Mouse (Mus musculus): ENCODE data around the gene Ghrhr. TPM values are rescaled to one million over a fixed set of nuclear protein-coding genes. Genes with fewer than 3 reads are reported as not detected.

The Ghrhr gene
- total and polyA plus RNA-seq, 2 experiments from 2014 or later: not detected

- DNase-seq: no peak
- no peak for TF ChIP-seq CTCF (IDR thresholded peaks at IDR 0.05; ENCODE audit: low read depth)
These were observed 31.6 kb upstream of the Ghrhr start for GRCm38 (mm10) chr6:55344291-55345016.

GRCm38 (mm10) chr6:55345264-55345663 is 30.8 kb upstream of the Ghrhr start:
- H3K4me2 ChIP-seq (ENCODE audit: low read depth): no peak overlapping the region
- no peak overlapping the region for H3K9ac ChIP-seq
- TF ChIP-seq CTCF (IDR thresholded peaks at IDR 0.05; ENCODE audit: low read depth): no peak
- H3K27ac ChIP-seq (ENCODE audit: low read depth, low read length): no peak overlapping the region
- ATAC-seq (no peak), DNase-seq (no peak)
- H3K9me3 ChIP-seq (ENCODE audit: low read length): no peaks in the 10 kb centered on the region
- WGBS: 91% methylated on average over 10 of the region's 10 CpGs
- H3K27me3 ChIP-seq (ENCODE audit: insufficient read depth, low read length): no peaks in the 10 kb centered on the region
- H3K36me3 ChIP-seq (ENCODE audit: insufficient read depth): no peaks in the 10 kb centered on the region
- H3K4me1 ChIP-seq (ENCODE audit: insufficient read depth): no peaks in the 10 kb centered on the region
- no peak overlapping the region for H3K4me3 ChIP-seq (ENCODE audit: low read depth, low read length)

More at GRCm38 (mm10) chr6:55344291-55345016, 31.6 kb upstream of the Ghrhr start:
- ATAC-seq: no peak
- Histone ChIP-seq H3K36me3 (ENCODE audit: insufficient read depth) (no peaks in the 10 kb centered on the region), H3K27me3 (ENCODE audit: insufficient read depth, low read length) (no peaks in the 10 kb centered on the region; the same call in 1 of the 2 replicates), H3K4me1 (ENCODE audit: insufficient read depth) (no peaks in the 10 kb centered on the region), H3K27ac (ENCODE audit: low read depth, low read length) (no peak overlapping the region), H3K4me2 (ENCODE audit: low read depth) (no peak overlapping the region), H3K9ac (no peak overlapping the region), H3K4me3 (ENCODE audit: low read depth, low read length) (no peak overlapping the region), H3K9me3 (ENCODE audit: low read length) (no peaks in the 10 kb centered on the region)
- WGBS: 90% methylated on average over 9 of the region's 9 CpGs

- DNase-seq: no peak
- ATAC-seq: no peak
- no peaks in the 10 kb centered on the region for H3K9me3 ChIP-seq (ENCODE audit: low read length)
- no peak overlapping the region for H3K9ac ChIP-seq
- 95% methylated on average over 7 of the region's 7 CpGs for WGBS
- H3K4me2 ChIP-seq (ENCODE audit: low read depth): no peak overlapping the region
- no peak for TF ChIP-seq CTCF (IDR thresholded peaks at IDR 0.05; ENCODE audit: low read depth)
- no peak overlapping the region for H3K4me3 ChIP-seq (ENCODE audit: low read depth, low read length)
- no peaks in the 10 kb centered on the region for H3K36me3 ChIP-seq (ENCODE audit: insufficient read depth)
- H3K27me3 ChIP-seq (ENCODE audit: insufficient read depth, low read length): no peaks in the 10 kb centered on the region
- H3K27ac ChIP-seq (ENCODE audit: low read depth, low read length): no peak overlapping the region
- no peaks in the 10 kb centered on the region for H3K4me1 ChIP-seq (ENCODE audit: insufficient read depth)
These were observed 29.6 kb upstream of the Ghrhr start for GRCm38 (mm10) chr6:55346491-55346890.

- ATAC-seq: no peak
- no peaks in the 10 kb centered on the region for H3K4me1 ChIP-seq (ENCODE audit: insufficient read depth)
- no peak overlapping the region for H3K9ac ChIP-seq
- H3K36me3 ChIP-seq (ENCODE audit: insufficient read depth): no peaks in the 10 kb centered on the region
- whole genome bisulfite sequencing: 85% methylated on average over 5 of the region's 5 CpGs
- no peaks in the 10 kb centered on the region for H3K27me3 ChIP-seq (ENCODE audit: insufficient read depth, low read length)
- no peak overlapping the region for H3K4me2 ChIP-seq (ENCODE audit: low read depth)
- H3K9me3 ChIP-seq (ENCODE audit: low read length): no peaks in the 10 kb centered on the region
- no peak for TF ChIP-seq CTCF (IDR thresholded peaks at IDR 0.05; ENCODE audit: low read depth)
- DNase-seq: no peak
- H3K27ac ChIP-seq (ENCODE audit: low read depth, low read length): no peak overlapping the region
- H3K4me3 ChIP-seq (ENCODE audit: low read depth, low read length): no peak overlapping the region
These were observed 28.2 kb upstream of the Ghrhr start for GRCm38 (mm10) chr6:55347711-55348571.

GRCm38 (mm10) chr6:55349231-55349630 is 26.9 kb upstream of the Ghrhr start:
- Histone ChIP-seq H3K27me3 (ENCODE audit: insufficient read depth, low read length) (no peaks in the 10 kb centered on the region), H3K27ac (ENCODE audit: low read depth, low read length) (no peak overlapping the region), H3K4me2 (ENCODE audit: low read depth) (no peak overlapping the region), H3K4me3 (ENCODE audit: low read depth, low read length) (no peak overlapping the region), H3K4me1 (ENCODE audit: insufficient read depth) (no peaks in the 10 kb centered on the region), H3K9me3 (ENCODE audit: low read length) (no peaks in the 10 kb centered on the region), H3K9ac (no peak overlapping the region), H3K36me3 (ENCODE audit: insufficient read depth) (no peaks in the 10 kb centered on the region)
- DNase-seq (no peak), ATAC-seq (no peak)
- TF ChIP-seq CTCF (IDR thresholded peaks at IDR 0.05; ENCODE audit: low read depth): no peak
- 91% methylated on average over 4 of the region's 4 CpGs for WGBS

GRCm38 (mm10) chr6:55350383-55350952 is 25.6 kb upstream of the Ghrhr start:
- DNase-seq: no peak
- no peak overlapping the region for H3K4me2 ChIP-seq (ENCODE audit: low read depth)
- 96% methylated on average over 6 of the region's 6 CpGs for WGBS
- no peak overlapping the region for H3K9ac ChIP-seq
- H3K27ac ChIP-seq (ENCODE audit: low read depth, low read length): no peak overlapping the region
- H3K4me3 ChIP-seq (ENCODE audit: low read depth, low read length): no peak overlapping the region
- ATAC-seq: no peak
- no peak for TF ChIP-seq CTCF (IDR thresholded peaks at IDR 0.05; ENCODE audit: low read depth)
- no peaks in the 10 kb centered on the region for H3K36me3 ChIP-seq (ENCODE audit: insufficient read depth)
- H3K4me1 ChIP-seq (ENCODE audit: insufficient read depth): no peaks in the 10 kb centered on the region
- no peaks in the 10 kb centered on the region for H3K9me3 ChIP-seq (ENCODE audit: low read length)
- no peaks in the 10 kb centered on the region for H3K27me3 ChIP-seq (ENCODE audit: insufficient read depth, low read length)

GRCm38 (mm10) chr6:55351712-55352111 is 24.4 kb upstream of the Ghrhr start:
- WGBS: 80% methylated on average over 7 of the region's 7 CpGs
- no peak for TF ChIP-seq CTCF (IDR thresholded peaks at IDR 0.05; ENCODE audit: low read depth)
- Histone ChIP-seq H3K4me2 (ENCODE audit: low read depth) (no peak overlapping the region), H3K9me3 (ENCODE audit: low read length) (no peaks in the 10 kb centered on the region), H3K27me3 (ENCODE audit: insufficient read depth, low read length) (no peaks in the 10 kb centered on the region), H3K9ac (no peak overlapping the region), H3K36me3 (ENCODE audit: insufficient read depth) (no peaks in the 10 kb centered on the region), H3K27ac (ENCODE audit: low read depth, low read length) (no peak overlapping the region), H3K4me1 (ENCODE audit: insufficient read depth) (no peaks in the 10 kb centered on the region), H3K4me3 (ENCODE audit: low read depth, low read length) (no peak overlapping the region)
- ATAC-seq: no peak
- no peak for DNase-seq
